Mouse (Mus musculus) kidney, postnatal 0 days (tissue): ENCODE measurements around the gene Lhx6. TPM values are rescaled to one million over a fixed set of nuclear protein-coding genes. Genes with fewer than 3 reads are reported as not detected.
"Not testable (repeated sequence)": the region's sequence is repeated elsewhere in the genome, so short reads cannot be mapped to it uniquely, and the experiment has no call there.

Source experiments
- ATAC-seq: fragments of 200-750 bp; cut with Nextera tagmentation; replicated peaks from 2 replicates; pipeline ENCODE4 v1.8.0; 2017; ENCODE audit warnings: low read depth, moderate number of reproducible peaks, moderate TSS enrichment, moderate library complexity; ENCODE audit not compliant: low FRiP score
- DNase-seq: peaks from one replicate; pipeline ENCODE4 v3.0.0-alpha.2; 2016; ENCODE audit warnings: low spot score
- H3K27ac ChIP-seq: fragments of 300-500 bp; sonication (generic); 2 replicates; pipeline ENCODE4 v1.5.1; 2014; ENCODE audit warnings: mild to moderate bottlenecking
- H3K27me3 ChIP-seq: fragments of 300-500 bp; sonication (generic); 2 replicates; pipeline ENCODE4 v1.6.1; 2014; ENCODE audit warnings: low read length, mixed read lengths; ENCODE audit not compliant: insufficient read depth
- H3K36me3 ChIP-seq: fragments of 300-500 bp; sonication (generic); 2 replicates; pipeline ENCODE4 v1.6.1; 2014; ENCODE audit warnings: low read length, mixed read lengths; ENCODE audit not compliant: insufficient read depth
- H3K4me1 ChIP-seq: fragments of 300-500 bp; sonication (generic); replicated peaks from 2 replicates; pipeline ENCODE4 v1.6.1; 2014; ENCODE audit warnings: antibody characterized with exemption, low read length, mixed read lengths; ENCODE audit not compliant: insufficient read depth
- H3K4me2 ChIP-seq: fragments of 300-500 bp; sonication (generic); 2 replicates; pipeline ENCODE4 v1.6.1; 2014; ENCODE audit warnings: mild to moderate bottlenecking, low read length, moderate library complexity, mixed read lengths
- H3K4me3 ChIP-seq: fragments of 300-500 bp; sonication (generic); replicated peaks from 2 replicates; pipeline ENCODE4 v1.5.1; 2014; ENCODE audit warnings: low read depth, low read length
- H3K9ac ChIP-seq: fragments of 300-500 bp; sonication (generic); 2 replicates; pipeline ENCODE4 v1.6.1; 2014; ENCODE audit warnings: low read depth, low read length
- H3K9me3 ChIP-seq: fragments of 300-500 bp; sonication (generic); replicated peaks from 2 replicates; pipeline ENCODE4 v1.6.1; 2016; ENCODE audit warnings: low read length, inconsistent platforms, mixed read lengths
- CTCF ChIP-seq: IDR thresholded peaks from 2 replicates; pipeline ENCODE4 v1.5.1; 2016; ENCODE audit warnings: antibody characterized with exemption, low read depth, mild to moderate bottlenecking, moderate library complexity
- WGBS: fragments of 180-500 bp; shearing (Covaris S2); extraction: QIAGEN DNeasy Blood & Tissue Kit; methylation state at CpG from one replicate; pipeline ENCODE4 v1.1.7; 2014; 5-methylcytosine and 5-hydroxymethylcytosine counted together
- polyA plus RNA-seq: library from polyadenylated mRNA; unstranded; fragments of >200 nt; fragmentation: Nextera tagmentation; extraction: Ambion mirVana; gene quantifications from 2 replicates; pipeline ENCODE4 v1.2.1, GENCODE M21; 2015

Lhx6 gene
- polyA plus RNA-seq = 1.5 and 1.7 TPM in 2 replicates

GRCm38 (mm10) chr2:36104956-36105741 is at the start of gene Lhx6:
TSS of gene Lhx6 (minus strand) at chr2:36105408.
- ATAC-seq (no peak), DNase-seq (no peak)
- Histone ChIP-seq H3K4me1 (peaks cover 9% of the 10 kb centered on the region; the same call in 1 of the 2 replicates), H3K4me3 (peak within 1 kb of the TSS; percentile 47), H3K27ac (no peak within 1 kb of the TSS), H3K4me2 (peak within 1 kb of the TSS; percentile 82), H3K36me3 (no peaks in the 10 kb centered on the region), H3K9ac (peak within 1 kb of the TSS; percentile 46; the same call in 1 of the 2 replicates), H3K27me3 (peaks cover 70% of the 10 kb centered on the region), H3K9me3 (no peaks in the 10 kb centered on the region)
- WGBS = 0% methylated on average over 52 of the region's 58 CpGs
- no peak for TF ChIP-seq CTCF

GRCm38 (mm10) chr2:36152401-36152800 is 47.2 kb upstream of the Lhx6 start:
- H3K9me3 ChIP-seq, H3K9ac ChIP-seq, H3K27me3 ChIP-seq, ATAC-seq, H3K27ac ChIP-seq, H3K4me2 ChIP-seq, H3K36me3 ChIP-seq, H3K4me3 ChIP-seq, DNase-seq, H3K4me1 ChIP-seq: not testable (repeated sequence)
- WGBS = 99% methylated on average over 4 of the region's 4 CpGs

GRCm38 (mm10) chr2:36148876-36149365 is 43.7 kb upstream of the Lhx6 start:
- ATAC-seq (no peak), DNase-seq (peak; percentile 23)
- TF ChIP-seq CTCF = no peak
- no peak overlapping the region for H3K27ac ChIP-seq
- no peaks in the 10 kb centered on the region for H3K27me3 ChIP-seq
- H3K4me1 ChIP-seq = no peaks in the 10 kb centered on the region
- no peak overlapping the region for H3K9ac ChIP-seq
- no peaks in the 10 kb centered on the region; the same call in 1 of the 2 replicates for H3K36me3 ChIP-seq
- WGBS = 44% methylated on average over 7 of the region's 7 CpGs
- H3K4me2 ChIP-seq = no peak overlapping the region
- no peak overlapping the region for H3K4me3 ChIP-seq
- no peaks in the 10 kb centered on the region for H3K9me3 ChIP-seq

- Histone ChIP-seq H3K9me3 (no peaks in the 10 kb centered on the region), H3K4me3 (no peak overlapping the region), H3K27ac (peak overlapping the region; percentile 27; the same call in 1 of the 2 replicates), H3K36me3 (0 out of 2 replicates have a peak, but pooled peaks cover 8% of the 10 kb centered on the region), H3K4me2 (no peak overlapping the region), H3K27me3 (no peaks in the 10 kb centered on the region), H3K4me1 (peaks cover 10% of the 10 kb centered on the region), H3K9ac (no peak overlapping the region)
- 42% methylated on average over 2 of the region's 2 CpGs for WGBS
- ATAC-seq = no peak
- DNase-seq = peak; percentile 79
- TF ChIP-seq CTCF = no peak
These were observed 33.9 kb upstream of the Lhx6 start for GRCm38 (mm10) chr2:36139096-36139495.

GRCm38 (mm10) chr2:36136300-36136941 is 31.2 kb upstream of the Lhx6 start, which contains the start of the genes Mrrf and Rbm18:
TSS of gene Mrrf (plus strand) at chr2:36136389.
TSS of gene Rbm18 (minus strand) at chr2:36136773.
- TF ChIP-seq CTCF = no peak
- peaks cover 10% of the 10 kb centered on the region for H3K4me1 ChIP-seq
- H3K27ac ChIP-seq = peak within 1 kb of the TSS; percentile 93
- no peaks in the 10 kb centered on the region for H3K9me3 ChIP-seq
- H3K9ac ChIP-seq = peak within 1 kb of the TSS; percentile 73
- peaks cover 17% of the 10 kb centered on the region for H3K36me3 ChIP-seq
- H3K4me2 ChIP-seq = peak within 1 kb of the TSS; percentile 54
- under 1% methylated on average over 50 of the region's 50 CpGs for WGBS
- ATAC-seq (peak; percentile 98), DNase-seq (peak; percentile 96)
- peak within 1 kb of the TSS; percentile 75 for H3K4me3 ChIP-seq
- H3K27me3 ChIP-seq = no peaks in the 10 kb centered on the region

GRCm38 (mm10) chr2:36135887-36136286 is 30.7 kb upstream of the Lhx6 start:
- Histone ChIP-seq H3K4me1 (peaks cover 10% of the 10 kb centered on the region), H3K9ac (peak overlapping the region; percentile 73), H3K9me3 (no peaks in the 10 kb centered on the region), H3K36me3 (peaks cover 22% of the 10 kb centered on the region), H3K4me2 (peak overlapping the region; percentile 54), H3K27me3 (no peaks in the 10 kb centered on the region), H3K4me3 (peak overlapping the region; percentile 75), H3K27ac (peak overlapping the region; percentile 93)
- no peak for ATAC-seq
- TF ChIP-seq CTCF = no peak
- WGBS = 0% methylated on average over 4 of the region's 4 CpGs
- DNase-seq = no peak
